Mouse (Mus musculus) ES-E14 (cell line): Measurements from ENCODE around the gene Fxyd5. TPM values are rescaled to one million over a fixed set of nuclear protein-coding genes. Genes with fewer than 3 reads are reported as not detected.

ENCODE experiments used
- DNase-seq: peaks from one replicate; pipeline ENCODE4 v3.0.0-alpha.2; 2013; ENCODE audit warnings: low read depth, low spot score
- H3K27ac ChIP-seq: 2 replicates; pipeline ENCODE4 v1.5.1; 2012; ENCODE audit warnings: low read depth, mild to moderate bottlenecking, low read length, moderate library complexity, mixed read lengths; ENCODE audit not compliant: poor library complexity, insufficient read depth, severe bottlenecking
- H3K36me3 ChIP-seq: 2 replicates; pipeline ENCODE4 v1.6.1; 2012; ENCODE audit warnings: mild to moderate bottlenecking, low read length, moderate library complexity, mixed read lengths; ENCODE audit not compliant: control insufficient read depth, poor library complexity, insufficient read depth, severe bottlenecking
- H3K4me1 ChIP-seq, 2 experiments: fragments of 150-350 bp in 1 of 2; sonication (generic) in 1 of 2; 2 replicates each; pipeline ENCODE4 v1.6.1; 2012; ENCODE audit warnings: low read length in 2 of 2, mild to moderate bottlenecking in 1 of 2, mixed read lengths in 1 of 2; ENCODE audit not compliant: control insufficient read depth in 2 of 2, insufficient read depth in 2 of 2, poor library complexity in 1 of 2
- H3K4me3 ChIP-seq, 2 experiments: fragments of 150-350 bp in 1 of 2; sonication (generic) in 1 of 2; 2 replicates each; pipeline ENCODE4 v1.5.1; 2012; ENCODE audit warnings: low read length in 2 of 2, low read depth in 1 of 2, mild to moderate bottlenecking in 1 of 2, mixed read lengths in 1 of 2; ENCODE audit not compliant: insufficient read depth in 1 of 2, poor library complexity in 1 of 2, severe bottlenecking in 1 of 2
- H3K9ac ChIP-seq: 2 replicates; pipeline ENCODE4 v1.6.1; 2012; ENCODE audit warnings: low read depth, mild to moderate bottlenecking, low read length, mixed read lengths; ENCODE audit not compliant: poor library complexity, insufficient read depth, severe bottlenecking
- H3K9me3 ChIP-seq: fragments of 150-350 bp; sonication (generic); 2 replicates; pipeline ENCODE4 v1.6.1; 2012; ENCODE audit warnings: low read depth, mild to moderate bottlenecking, low read length; ENCODE audit not compliant: control insufficient read depth, insufficient read depth
- CHD2 ChIP-seq: IDR thresholded peaks from 2 replicates; pipeline ENCODE4 v1.6.1; 2014; ENCODE audit warnings: mild to moderate bottlenecking, low read depth, low read length, inconsistent platforms
- HCFC1 ChIP-seq: IDR thresholded peaks from 2 replicates; pipeline ENCODE4 v1.6.1; 2012; ENCODE audit warnings: low read length, inconsistent platforms, borderline replicate concordance; ENCODE audit not compliant: insufficient read depth
- MAFK ChIP-seq: IDR thresholded peaks from 2 replicates; pipeline ENCODE4 v1.6.1; 2014; ENCODE audit warnings: mild to moderate bottlenecking, low read depth, low read length, inconsistent platforms; ENCODE audit not compliant: insufficient read depth
- ZC3H11A ChIP-seq: IDR thresholded peaks from 2 replicates; pipeline ENCODE4 v1.6.1; 2012; ENCODE audit warnings: low read depth, mild to moderate bottlenecking, inconsistent platforms, low read length, borderline replicate concordance
- ZNF384 ChIP-seq: IDR thresholded peaks from 2 replicates; pipeline ENCODE4 v1.6.1; 2012; ENCODE audit warnings: low read depth, low read length, inconsistent platforms
- in situ Hi-C, 2 experiments: fragments of 600-800 bp; cut with MboI; formaldehyde crosslinking; loops; one replicate each; pipeline ENCODE4 v1.15.1; 2025; ENCODE audit warnings: low sequenced_read_pairs in 2 of 2, inconsistent platforms in 1 of 2; ENCODE audit not compliant: unreplicated experiment in 2 of 2
- total RNA-seq: library from RNA; depleted of rRNA; stranded (reverse); fragments of 300-350 nt; gene quantifications from 2 replicates; pipeline ENCODE4 v1.2.3, GENCODE M21; 2012

Gene Fxyd5
- total RNA-seq, 1 experiment: 16.0 TPM

DNA sequence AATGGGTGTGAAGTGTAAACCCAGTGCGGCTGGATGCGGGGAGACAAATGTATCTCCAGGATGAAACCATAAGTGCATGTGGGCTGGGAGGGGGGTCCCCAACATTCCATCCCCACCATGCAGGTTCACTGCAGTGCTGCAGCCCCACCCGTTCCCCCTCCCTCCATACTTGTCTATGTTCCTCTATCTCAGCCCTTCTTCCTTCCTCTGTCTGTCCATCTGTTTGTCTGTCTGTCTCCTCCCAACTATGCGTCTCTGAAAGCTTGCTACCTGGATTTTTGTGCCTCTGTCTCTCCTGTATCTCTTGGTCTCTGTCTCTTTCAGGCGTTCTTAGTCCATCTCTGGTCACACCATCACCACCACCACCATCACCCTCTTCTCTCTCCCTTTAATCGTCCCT lies 8.2 kb upstream of the Fxyd5 start:
- no peak for DNase-seq
- Histone ChIP-seq H3K9me3 (no peaks in the 10 kb centered on the region), H3K9ac (no peak overlapping the region), H3K27ac (no peak overlapping the region), H3K4me3 (no peak overlapping the region), H3K4me1 (peaks cover 0 to 6% of the 10 kb centered on the region in 2 experiments; a peak in 1 of 4 replicates), H3K36me3 (no peaks in the 10 kb centered on the region)
- in situ Hi-C loops: no loop called here
- TF ChIP-seq ZNF384 (no peak), CHD2 (no peak), MAFK (no peak), HCFC1 (no peak), ZC3H11A (no peak)

DNA sequence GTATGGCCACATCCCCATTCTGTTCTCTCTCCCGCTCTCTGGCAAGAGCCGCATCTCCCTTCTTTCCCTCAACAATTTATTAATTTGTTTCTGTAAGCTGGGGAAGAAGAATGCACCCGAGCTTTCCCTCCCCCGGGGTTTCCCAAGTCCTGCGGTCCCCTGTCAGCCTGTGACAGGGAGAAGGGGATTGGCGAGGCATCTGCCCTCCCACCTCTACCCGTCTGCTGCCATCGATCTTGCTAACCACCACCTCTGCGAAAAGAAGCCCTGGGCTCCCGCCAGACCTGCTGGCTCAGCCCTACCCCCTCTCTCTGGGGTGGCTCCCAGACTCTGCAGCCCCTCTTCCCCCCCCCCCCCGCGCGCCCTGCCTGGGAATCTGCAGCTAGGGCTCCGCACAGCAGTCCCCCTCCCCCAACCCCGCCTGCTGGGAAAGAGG lies 7.6 kb upstream of the Fxyd5 start:
- no peak overlapping the region for H3K9ac ChIP-seq
- no peak overlapping the region for H3K27ac ChIP-seq
- no peak overlapping the region for H3K4me3 ChIP-seq
- H3K4me1 ChIP-seq: peaks cover 0 to 6% of the 10 kb centered on the region in 2 experiments; a peak in 1 of 4 replicates
- H3K9me3 ChIP-seq: no peaks in the 10 kb centered on the region
- in situ Hi-C loops: no loop called here
- no peaks in the 10 kb centered on the region for H3K36me3 ChIP-seq
- DNase-seq: no peak
- TF ChIP-seq MAFK (no peak), CHD2 (no peak), HCFC1 (no peak), ZC3H11A (no peak), ZNF384 (no peak)

DNA sequence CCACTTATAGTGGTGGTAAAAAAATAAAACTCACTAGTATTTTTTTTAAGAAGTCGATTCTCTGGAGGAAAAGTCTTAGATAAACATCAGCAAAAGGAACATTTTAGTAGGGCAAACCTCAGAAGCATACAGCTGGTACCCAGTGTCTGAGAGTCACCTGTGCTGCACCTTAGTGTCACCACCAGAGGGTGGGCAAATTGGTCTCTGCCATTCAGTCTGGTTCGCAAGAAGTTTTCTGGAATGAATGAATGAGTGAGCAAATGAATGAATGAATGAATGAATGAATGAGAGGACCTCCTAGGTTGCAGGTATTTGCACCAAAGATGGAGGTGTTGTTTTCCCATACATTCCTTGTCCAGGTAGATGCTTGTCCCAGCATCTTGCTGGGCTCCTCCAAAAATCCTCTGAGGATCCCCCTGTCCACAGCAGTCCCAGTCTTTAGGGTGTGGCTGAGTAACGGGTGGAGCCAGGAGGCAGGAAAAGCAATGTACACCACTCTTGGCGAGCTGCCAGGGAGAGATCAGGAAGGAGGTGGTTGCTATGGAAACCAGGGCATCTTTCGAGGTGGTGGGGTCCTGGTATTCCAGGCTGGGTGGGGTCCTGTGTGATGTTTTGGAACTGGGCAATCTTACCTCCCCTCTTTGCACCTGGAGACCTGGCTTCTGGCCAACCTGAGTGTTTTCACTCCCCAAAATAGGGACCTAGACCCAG lies 7.0 kb upstream of the Fxyd5 start:
- no peak for DNase-seq
- TF ChIP-seq ZNF384: no peak
- no peak for TF ChIP-seq ZC3H11A
- no peak for TF ChIP-seq HCFC1
- no peak for TF ChIP-seq CHD2
- no peak for TF ChIP-seq MAFK
- in situ Hi-C loops: no loop called here
- Histone ChIP-seq H3K36me3 (no peaks in the 10 kb centered on the region), H3K9me3 (no peaks in the 10 kb centered on the region), H3K27ac (no peak overlapping the region), H3K4me1 (peaks cover 0 to 6% of the 10 kb centered on the region in 2 experiments; a peak in 1 of 4 replicates), H3K9ac (no peak overlapping the region), H3K4me3 (no peak overlapping the region)

DNA sequence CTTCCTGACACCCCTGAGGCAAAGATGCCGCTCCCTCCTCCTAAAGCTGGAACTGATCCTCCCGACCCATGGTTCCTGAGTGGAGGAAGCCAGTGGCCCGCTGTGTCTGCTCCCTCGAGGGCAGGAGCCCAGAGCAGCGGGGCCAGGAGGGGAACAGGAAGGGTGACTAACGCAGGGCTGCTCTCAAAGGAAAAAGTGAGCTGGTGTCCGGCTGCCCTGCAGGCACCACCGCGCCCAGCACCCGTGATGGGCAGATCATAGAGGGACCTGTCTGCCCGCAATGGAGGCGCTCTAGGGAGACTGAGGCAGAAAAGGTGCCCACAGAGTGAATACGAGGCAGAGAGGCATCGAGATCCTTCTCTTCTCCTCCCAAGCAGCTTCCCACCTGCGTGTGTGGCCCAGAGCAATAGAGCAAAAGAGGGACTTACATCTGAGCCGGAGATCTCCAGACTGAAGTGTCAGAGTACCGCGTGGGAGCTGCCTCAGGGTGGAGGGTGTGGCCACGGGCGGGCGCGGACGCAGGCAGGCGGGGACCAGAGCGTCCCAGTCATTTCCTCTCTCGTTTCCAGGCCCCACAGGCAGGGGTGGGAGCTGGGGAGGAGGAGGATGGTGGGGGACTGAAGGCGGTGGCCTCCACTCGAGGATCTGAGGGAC lies 492 bp downstream of the Fxyd5 start:
- H3K36me3 ChIP-seq: no peaks in the 10 kb centered on the region
- TF ChIP-seq HCFC1: no peak
- TF ChIP-seq ZNF384: no peak
- TF ChIP-seq ZC3H11A: no peak
- no peak for TF ChIP-seq MAFK
- TF ChIP-seq CHD2: no peak
- no peak overlapping the region for H3K9ac ChIP-seq
- DNase-seq: no peak
- H3K9me3 ChIP-seq: no peaks in the 10 kb centered on the region
- H3K4me3 ChIP-seq: peak overlapping the region in 1 of 2 experiments; percentile 33; a peak in 1 of 4 replicates
- no peak overlapping the region for H3K27ac ChIP-seq
- peaks cover 0 to 8% of the 10 kb centered on the region in 2 experiments; a peak in 1 of 4 replicates for H3K4me1 ChIP-seq
- in situ Hi-C loops: no loop called here
